Mouse (Mus musculus) hindbrain, embryonic 13.5 days (tissue): ENCODE data around the gene Nme4. TPM values are rescaled to one million over a fixed set of nuclear protein-coding genes. Genes with fewer than 3 reads are reported as not detected.
A peak's percentile ranks its signal among the peaks of the same experiment; 100 is the strongest.
"Not testable (repeated sequence)": the region's sequence is repeated elsewhere in the genome, so short reads cannot be mapped to it uniquely, and the experiment has no call there.

Experiments
- ATAC-seq: fragments of 200-750 bp; cut with Nextera tagmentation; 2 replicates; pipeline ENCODE4 v1.8.0; 2017; ENCODE audit warnings: moderate TSS enrichment; ENCODE audit not compliant: low FRiP score
- H3K27ac ChIP-seq: fragments of 300-500 bp; sonication (generic); 2 replicates; pipeline ENCODE4 v1.5.1; 2015; ENCODE audit warnings: inconsistent platforms, mild to moderate bottlenecking, moderate library complexity
- H3K27me3 ChIP-seq: fragments of 300-500 bp; sonication (generic); 2 replicates; pipeline ENCODE4 v1.6.1; 2015; ENCODE audit warnings: mild to moderate bottlenecking, inconsistent platforms
- H3K36me3 ChIP-seq: fragments of 300-500 bp; sonication (generic); 2 replicates; pipeline ENCODE4 v1.6.1; 2015; ENCODE audit warnings: mild to moderate bottlenecking, inconsistent platforms
- H3K4me1 ChIP-seq: fragments of 300-500 bp; sonication (generic); replicated peaks from 2 replicates; pipeline ENCODE4 v1.6.1; 2015; ENCODE audit warnings: inconsistent platforms
- H3K4me2 ChIP-seq: fragments of 300-500 bp; sonication (generic); 2 replicates; pipeline ENCODE4 v1.6.1; 2015; ENCODE audit warnings: inconsistent platforms, mild to moderate bottlenecking, moderate library complexity
- H3K4me3 ChIP-seq: fragments of 300-500 bp; sonication (generic); 2 replicates; pipeline ENCODE4 v1.5.1; 2015; ENCODE audit warnings: mild to moderate bottlenecking, inconsistent platforms
- H3K9ac ChIP-seq: fragments of 300-500 bp; sonication (generic); 2 replicates; pipeline ENCODE4 v1.6.1; 2015; ENCODE audit warnings: mild to moderate bottlenecking, inconsistent platforms
- H3K9me3 ChIP-seq: fragments of 300-500 bp; sonication (generic); 2 replicates; pipeline ENCODE4 v1.6.1; 2016; ENCODE audit warnings: inconsistent platforms
- whole genome bisulfite sequencing: fragments of 180-500 bp; shearing (Covaris S2); methylation state at CpG from one replicate; pipeline ENCODE4 v1.1.7; 2015; 5-methylcytosine and 5-hydroxymethylcytosine counted together
- polyA plus RNA-seq: library from polyadenylated mRNA; unstranded; fragments of >200 nt; fragmentation: Nextera tagmentation; extraction: Ambion mirVana; gene quantifications from 2 replicates; pipeline ENCODE4 v1.2.1, GENCODE M21; 2015

The Nme4 gene
- polyA plus RNA-seq, 1 experiment from 2014 or later: 29.8 TPM

DNA sequence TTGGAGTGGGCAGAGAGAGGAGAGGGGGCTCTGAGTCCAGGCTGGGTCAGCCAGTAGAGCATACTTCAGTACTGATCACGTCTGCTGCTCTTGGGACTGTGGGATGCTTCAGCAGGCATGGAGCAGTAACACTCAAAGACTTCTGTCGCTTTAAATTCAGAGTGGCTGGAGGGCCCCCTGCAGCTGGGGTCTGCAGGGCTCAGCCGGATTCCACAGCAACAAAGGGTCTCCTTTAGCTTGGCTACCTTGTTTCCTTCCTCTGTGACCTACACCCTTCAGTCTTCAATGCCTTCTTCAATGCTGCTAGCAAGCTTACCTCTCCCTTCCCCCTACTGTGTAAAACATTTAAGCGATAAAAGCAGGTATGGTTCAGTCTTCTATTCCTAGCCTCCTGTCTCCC lies 15.6 kb upstream of the Nme4 start:
- Histone ChIP-seq H3K9ac (no peak overlapping the region), H3K4me2 (no peak overlapping the region), H3K27me3 (peaks cover 53% of the 10 kb centered on the region), H3K9me3 (no peaks in the 10 kb centered on the region), H3K4me3 (no peak overlapping the region), H3K4me1 (peaks cover 7% of the 10 kb centered on the region), H3K27ac (no peak overlapping the region), H3K36me3 (no peaks in the 10 kb centered on the region)
- ATAC-seq: no peak
- 2% methylated on average over 4 of the region's 4 CpGs for WGBS

DNA sequence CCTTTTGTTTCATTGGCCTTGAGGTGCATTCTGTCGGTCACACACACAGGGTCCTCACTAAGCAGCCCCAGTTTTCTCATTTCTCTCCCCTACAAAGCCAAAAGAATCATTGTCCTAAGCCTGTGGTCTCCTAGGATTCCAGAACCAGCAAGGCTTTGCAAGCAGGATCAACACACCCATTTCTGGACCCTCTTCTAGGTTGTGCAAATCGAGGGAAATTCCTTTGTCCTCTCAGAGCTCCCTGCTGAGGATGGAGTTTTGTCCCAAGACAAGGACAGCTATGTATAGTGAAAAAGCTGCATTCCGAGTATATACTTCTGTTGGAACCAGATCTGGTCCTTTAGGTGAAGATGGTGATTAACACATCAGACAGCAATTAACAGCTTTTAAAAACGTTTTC lies 14.8 kb upstream of the Nme4 start:
- H3K27me3 ChIP-seq: peaks cover 44% of the 10 kb centered on the region
- no peaks in the 10 kb centered on the region for H3K9me3 ChIP-seq
- no peak for ATAC-seq
- H3K9ac ChIP-seq: no peak overlapping the region
- peaks cover 7% of the 10 kb centered on the region for H3K4me1 ChIP-seq
- no peak overlapping the region for H3K4me2 ChIP-seq
- 25% methylated on average over 4 of the region's 4 CpGs for WGBS
- H3K27ac ChIP-seq: no peak overlapping the region
- no peaks in the 10 kb centered on the region for H3K36me3 ChIP-seq
- no peak overlapping the region for H3K4me3 ChIP-seq

DNA sequence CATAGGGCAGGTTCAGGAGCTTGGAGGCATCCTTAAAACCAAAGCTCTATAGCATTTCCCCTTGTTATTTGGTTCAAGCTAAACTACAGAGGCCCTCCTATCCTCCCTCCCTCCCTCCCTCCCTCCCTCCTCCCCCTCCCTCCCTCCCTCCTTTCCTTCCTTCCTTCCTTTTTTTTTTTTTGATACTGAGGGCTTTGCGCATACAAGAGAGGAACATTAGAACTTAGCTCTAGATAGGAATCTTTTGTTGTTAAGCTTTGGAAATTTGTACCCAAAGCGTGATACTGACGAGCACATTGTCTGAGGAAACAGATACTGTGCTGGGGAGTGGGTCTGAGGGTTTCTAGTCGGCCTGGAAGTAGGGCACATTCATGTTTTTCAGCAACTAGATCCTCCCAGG lies 10.2 kb upstream of the Nme4 start:
- Histone ChIP-seq H3K9me3 (no peaks in the 10 kb centered on the region), H3K9ac (no peak overlapping the region), H3K4me3 (no peak overlapping the region), H3K27me3 (peaks cover 6% of the 10 kb centered on the region), H3K4me2 (no peak overlapping the region), H3K27ac (no peak overlapping the region), H3K36me3 (no peaks in the 10 kb centered on the region), H3K4me1 (no peaks in the 10 kb centered on the region)
- 75% methylated on average over 4 of the region's 4 CpGs for WGBS
- no peak for ATAC-seq

DNA sequence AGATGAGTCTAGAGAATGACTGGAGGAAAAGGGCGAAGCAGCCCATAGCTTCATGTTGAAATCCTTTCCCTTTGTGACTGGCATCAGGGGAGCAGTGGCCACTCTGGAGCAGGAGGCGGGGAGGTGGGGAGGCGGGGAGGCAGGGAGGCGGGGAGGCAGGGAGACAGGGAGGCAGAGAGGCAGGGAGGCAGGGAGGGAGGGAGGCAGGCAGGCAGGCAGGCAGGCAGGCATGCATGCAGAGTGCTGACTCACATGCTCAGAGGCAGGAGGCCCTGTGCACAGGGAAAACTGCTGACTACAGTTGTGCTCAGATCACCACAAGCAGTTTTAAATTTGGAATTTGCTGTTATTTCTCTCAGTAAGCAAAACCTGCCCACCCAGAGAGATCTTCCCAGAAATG lies 6.1 kb upstream of the Nme4 start:
- Histone ChIP-seq H3K4me2 (no peak overlapping the region), H3K9me3 (no peaks in the 10 kb centered on the region), H3K4me1 (no peaks in the 10 kb centered on the region), H3K9ac (no peak overlapping the region), H3K27me3 (no peaks in the 10 kb centered on the region), H3K4me3 (no peak overlapping the region), H3K36me3 (no peaks in the 10 kb centered on the region), H3K27ac (no peak overlapping the region)
- 35% methylated on average over 4 of the region's 4 CpGs for WGBS
- ATAC-seq: no peak

DNA sequence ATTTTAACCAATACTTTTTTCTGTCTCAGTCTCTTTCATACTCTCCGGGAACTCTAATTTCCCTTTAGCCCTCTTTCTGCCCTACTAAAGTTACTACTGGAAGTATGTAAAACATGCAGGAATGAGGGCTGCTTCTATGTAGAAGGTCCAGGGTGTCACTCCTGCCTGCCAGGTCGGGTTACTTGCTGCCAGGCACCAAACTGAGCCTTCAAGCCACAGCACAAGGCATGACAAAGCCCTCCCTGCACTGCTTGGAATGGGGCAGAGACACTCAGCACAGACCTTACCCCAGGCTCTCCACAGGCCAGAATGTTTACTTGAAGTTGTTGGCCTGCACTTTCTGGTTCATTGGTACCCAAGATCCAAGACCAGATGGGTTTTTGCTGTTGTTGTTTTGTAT lies 4.8 kb upstream of the Nme4 start:
- H3K36me3 ChIP-seq: no peaks in the 10 kb centered on the region
- ATAC-seq: no peak
- H3K9ac ChIP-seq: no peak overlapping the region
- H3K27me3 ChIP-seq: no peaks in the 10 kb centered on the region
- H3K4me3 ChIP-seq: no peak overlapping the region
- H3K27ac ChIP-seq: no peak overlapping the region
- H3K4me2 ChIP-seq: no peak overlapping the region
- peaks cover 3% of the 10 kb centered on the region; the same call in 1 of the 2 replicates for H3K4me1 ChIP-seq
- WGBS: 43% methylated on average over 2 of the region's 2 CpGs
- no peaks in the 10 kb centered on the region for H3K9me3 ChIP-seq

DNA sequence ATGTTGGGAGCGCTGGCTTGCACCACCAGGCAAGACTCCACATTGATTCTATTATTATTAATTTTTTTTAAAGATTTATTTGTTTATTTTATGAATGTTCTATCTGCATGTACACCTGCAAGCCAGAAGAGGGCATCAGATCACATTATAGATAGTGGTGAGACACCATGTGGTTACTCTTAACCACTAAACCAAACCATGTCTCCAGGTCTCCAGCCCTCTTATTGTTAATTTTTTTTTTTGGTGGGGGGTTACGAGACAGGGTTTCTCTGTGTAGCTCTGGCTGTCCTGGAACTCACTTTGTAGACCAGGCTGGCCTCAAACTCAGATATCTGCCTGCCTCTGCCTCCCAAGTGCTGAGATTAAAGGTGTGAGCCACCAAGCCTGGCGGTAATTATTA lies 3.9 kb upstream of the Nme4 start:
- ATAC-seq: not testable (repeated sequence)
- 63% methylated on average over 3 of the region's 3 CpGs for WGBS

DNA sequence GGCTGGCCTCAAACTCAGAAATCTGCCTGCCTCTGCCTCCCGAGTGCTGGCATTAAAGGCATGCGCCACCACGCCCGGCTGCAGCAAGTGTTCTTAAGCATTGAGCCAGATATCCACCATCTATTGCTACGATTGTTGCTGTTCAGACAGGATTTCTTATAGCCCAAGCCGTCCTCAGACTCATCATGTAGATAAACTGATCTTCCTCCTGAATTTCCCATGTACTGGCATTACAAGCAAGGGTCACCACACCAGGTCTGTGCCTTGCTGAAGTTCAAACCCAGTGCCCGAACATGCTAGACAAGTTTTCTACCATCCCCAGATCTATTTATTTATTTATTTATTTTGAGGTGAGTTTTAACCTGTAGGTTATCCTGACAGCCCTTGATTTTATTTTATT lies 3.1 kb upstream of the Nme4 start:
- Histone ChIP-seq H3K9me3 (no peaks in the 10 kb centered on the region), H3K27me3 (no peaks in the 10 kb centered on the region), H3K4me3 (no peak overlapping the region), H3K4me2 (no peak overlapping the region), H3K27ac (no peak overlapping the region), H3K36me3 (no peaks in the 10 kb centered on the region), H3K9ac (no peak overlapping the region), H3K4me1 (peaks cover 14% of the 10 kb centered on the region)
- WGBS: 93% methylated on average over 7 of the region's 7 CpGs
- no peak for ATAC-seq

More for the DNA sequence above, 3.9 kb upstream of the Nme4 start:
- not testable (repeated sequence) for H3K4me3 ChIP-seq, H3K27me3 ChIP-seq, H3K27ac ChIP-seq, H3K36me3 ChIP-seq, H3K9ac ChIP-seq, H3K4me2 ChIP-seq, H3K9me3 ChIP-seq
- H3K4me1 ChIP-seq: peaks cover 12% of the 10 kb centered on the region

DNA sequence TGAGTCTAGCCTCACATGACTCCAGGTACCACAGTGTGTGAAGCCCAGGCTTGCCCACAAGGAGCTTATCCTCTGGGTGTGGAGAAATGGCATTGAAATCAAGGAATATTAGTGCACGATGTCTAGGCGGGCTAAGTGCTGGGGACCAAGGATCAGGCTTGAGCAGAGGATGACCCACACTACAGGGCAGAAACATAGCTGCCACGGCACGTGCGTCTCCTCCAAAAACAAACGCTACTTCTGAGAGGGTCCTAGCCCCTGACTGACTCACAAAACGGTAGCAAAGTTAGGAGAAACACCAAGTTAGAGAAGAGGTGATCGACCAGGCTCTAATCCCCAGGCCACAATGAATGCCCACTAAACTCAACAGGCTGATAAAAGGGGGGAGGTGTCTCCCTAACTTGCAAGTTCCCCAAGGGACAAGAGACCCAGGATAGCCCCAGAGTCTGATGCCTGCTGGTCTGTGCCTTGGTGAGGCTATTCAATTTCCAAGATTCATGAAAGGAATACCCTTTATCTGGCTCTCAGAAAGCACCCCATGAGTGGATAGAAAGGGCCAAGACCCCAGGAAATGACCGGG lies 781 bp downstream of the Nme4 start:
- Histone ChIP-seq H3K36me3 (peaks cover 10% of the 10 kb centered on the region), H3K9me3 (no peaks in the 10 kb centered on the region), H3K9ac (peak overlapping the region; percentile 82), H3K27ac (peak overlapping the region; percentile 74), H3K4me3 (peak overlapping the region; percentile 57), H3K4me1 (peaks cover 17% of the 10 kb centered on the region), H3K27me3 (no peaks in the 10 kb centered on the region), H3K4me2 (peak overlapping the region; percentile 80)
- WGBS: 34% methylated on average over 9 of the region's 9 CpGs
- ATAC-seq: no peak

DNA sequence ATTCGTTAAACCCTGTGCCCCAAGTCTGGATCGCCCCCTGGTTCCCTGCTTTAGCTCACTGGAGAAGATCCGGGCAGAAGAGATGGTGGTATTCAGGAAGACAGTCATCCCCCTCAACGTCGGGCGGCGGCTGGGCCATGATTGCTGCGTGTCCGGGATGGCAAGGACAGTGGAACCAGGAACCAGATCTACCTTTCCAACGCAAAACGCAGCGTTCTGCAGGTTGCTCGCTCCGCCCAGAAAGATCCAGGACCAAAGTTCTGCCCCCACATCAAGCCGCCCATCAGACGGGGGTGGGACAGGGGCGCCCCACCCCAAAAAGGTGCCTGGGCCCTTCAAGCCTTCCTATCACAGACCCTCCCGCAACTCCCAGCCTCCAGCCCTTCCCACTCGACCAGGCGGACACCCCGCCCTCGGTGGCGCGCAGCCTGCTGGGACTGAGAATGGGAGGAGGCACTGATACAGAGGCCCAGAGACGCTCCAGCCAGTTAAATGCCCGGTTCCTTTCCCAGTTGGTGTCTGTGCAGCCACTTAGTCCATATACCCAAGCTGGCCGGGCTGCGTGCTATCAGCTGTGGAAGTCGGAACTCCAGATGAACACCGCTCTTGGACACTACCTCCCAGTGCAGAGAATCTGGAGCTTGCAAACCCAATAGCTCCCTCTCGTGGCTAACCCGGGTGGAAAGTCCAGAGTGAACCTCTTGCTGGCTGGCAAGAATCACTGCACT lies 5.3 kb downstream of the Nme4 start, which contains the start of gene Decr2:
Gene Decr2, minus strand, starts transcription at position 433 of the 728 bp plus-strand sequence.
- Histone ChIP-seq H3K4me2 (peak within 1 kb of the TSS; percentile 76), H3K4me3 (peak within 1 kb of the TSS; percentile 60), H3K9me3 (no peaks in the 10 kb centered on the region), H3K36me3 (peaks cover 10% of the 10 kb centered on the region), H3K27me3 (no peaks in the 10 kb centered on the region), H3K4me1 (peaks cover 20% of the 10 kb centered on the region), H3K27ac (peak within 1 kb of the TSS; percentile 84), H3K9ac (peak within 1 kb of the TSS; percentile 75)
- peak; percentile 87 for ATAC-seq
- 2% methylated on average over 32 of the region's 32 CpGs for WGBS

DNA sequence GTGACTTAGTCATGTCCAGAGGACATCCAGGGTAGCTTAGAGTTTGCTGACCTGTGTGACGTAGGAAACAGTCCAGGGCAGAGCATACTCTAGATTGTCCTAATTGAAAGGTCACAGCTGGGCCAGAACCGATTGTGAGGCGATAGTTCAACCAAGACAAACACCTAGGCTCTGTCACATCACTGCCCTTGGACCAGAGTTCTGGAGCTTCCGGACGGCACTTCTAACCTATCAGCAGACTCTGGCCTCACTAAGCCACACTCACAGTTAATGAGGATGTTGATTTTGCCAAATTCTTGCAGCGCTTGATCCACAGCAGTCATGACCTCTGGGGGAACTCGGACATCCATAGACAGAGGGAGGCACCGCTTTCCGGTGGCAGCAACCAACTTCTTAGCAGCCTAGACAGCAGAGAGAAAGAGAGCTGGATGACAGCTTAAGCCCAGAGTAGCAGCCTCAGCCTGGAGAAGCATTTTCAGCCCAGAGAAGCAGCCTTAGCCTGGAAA lies 8.3 kb downstream of the Nme4 start:
- Histone ChIP-seq H3K27ac (no peak overlapping the region), H3K4me2 (no peak overlapping the region), H3K4me3 (no peak overlapping the region), H3K27me3 (no peaks in the 10 kb centered on the region), H3K9ac (no peak overlapping the region), H3K4me1 (peaks cover 10% of the 10 kb centered on the region), H3K36me3 (peaks cover 19% of the 10 kb centered on the region), H3K9me3 (no peaks in the 10 kb centered on the region)
- no peak for ATAC-seq
- WGBS: 93% methylated on average over 9 of the region's 9 CpGs

DNA sequence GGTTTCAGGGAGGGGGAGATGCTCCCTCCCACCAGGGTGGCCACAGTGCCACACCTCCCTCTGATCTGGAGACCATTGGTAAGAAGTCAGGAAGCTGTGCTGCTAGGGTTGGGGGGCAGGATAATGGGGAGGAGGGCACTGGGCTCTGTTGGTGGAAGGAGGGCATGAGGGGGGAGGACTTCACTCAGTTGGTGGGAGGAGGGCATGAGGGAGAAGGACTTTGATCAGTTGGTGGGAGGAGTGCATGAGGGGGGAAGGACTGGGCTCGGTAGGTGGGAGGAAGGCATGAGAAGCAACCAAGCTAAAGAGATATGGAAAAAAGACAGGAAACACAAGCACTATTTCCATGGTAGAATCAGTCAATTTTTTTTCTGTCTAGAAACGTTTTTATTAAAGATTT lies 14.5 kb downstream of the Nme4 start:
- no peak for ATAC-seq
- H3K36me3 ChIP-seq: peaks cover 18% of the 10 kb centered on the region
- no peak overlapping the region for H3K27ac ChIP-seq
- no peaks in the 10 kb centered on the region for H3K9me3 ChIP-seq
- H3K4me3 ChIP-seq: no peak overlapping the region
- H3K4me2 ChIP-seq: no peak overlapping the region
- H3K27me3 ChIP-seq: peaks cover 6% of the 10 kb centered on the region; the same call in 1 of the 2 replicates
- WGBS: 63% methylated on average over 2 of the region's 2 CpGs
- H3K9ac ChIP-seq: no peak overlapping the region
- H3K4me1 ChIP-seq: no peaks in the 10 kb centered on the region

DNA sequence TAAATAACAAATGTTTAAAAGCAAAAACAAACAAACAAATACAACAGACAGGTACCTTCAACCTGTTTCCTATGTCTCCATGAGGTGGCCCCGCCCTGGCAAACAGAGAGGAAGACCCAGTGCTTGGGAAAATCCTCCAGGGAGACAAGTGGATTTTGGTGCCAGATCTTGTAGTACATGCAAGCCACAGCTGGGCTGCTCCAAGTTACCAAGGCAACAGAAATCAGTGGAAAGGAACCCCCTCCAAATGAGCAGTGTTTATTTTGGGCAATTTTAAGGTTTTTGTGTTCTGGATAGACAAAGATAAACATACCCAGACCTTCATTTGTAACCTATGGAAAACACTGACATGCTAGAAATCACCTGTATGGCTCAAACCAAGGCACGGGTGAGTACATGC lies 16.6 kb downstream of the Nme4 start:
- Histone ChIP-seq H3K4me2 (no peak overlapping the region), H3K36me3 (peaks cover 16% of the 10 kb centered on the region), H3K9ac (no peak overlapping the region), H3K27ac (no peak overlapping the region), H3K4me3 (no peak overlapping the region), H3K9me3 (no peaks in the 10 kb centered on the region), H3K27me3 (peaks cover 9% of the 10 kb centered on the region; the same call in 1 of the 2 replicates), H3K4me1 (no peaks in the 10 kb centered on the region)
- 67% methylated on average over 2 of the region's 2 CpGs for WGBS
- no peak for ATAC-seq

DNA sequence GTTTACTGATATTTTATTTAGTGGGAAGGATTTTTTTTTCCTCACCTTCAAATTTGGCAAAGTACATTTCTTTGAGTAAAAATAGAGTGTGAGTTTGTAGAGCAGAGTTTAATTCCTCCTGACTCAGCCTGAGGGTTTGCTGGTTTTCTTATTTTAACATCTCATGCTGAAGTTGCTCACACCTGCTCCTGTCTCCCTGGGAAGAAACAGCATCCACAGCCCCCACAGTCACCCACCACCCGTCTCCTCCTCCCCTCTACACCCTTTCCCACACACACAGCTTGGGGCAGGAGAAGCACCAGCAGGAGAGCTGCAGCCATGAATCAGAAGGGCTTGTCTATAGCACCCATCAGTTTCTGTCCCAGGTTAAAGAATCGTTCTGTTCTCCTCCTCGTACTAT lies 20.2 kb downstream of the Nme4 start:
- H3K36me3 ChIP-seq: no peaks in the 10 kb centered on the region
- H3K9ac ChIP-seq: no peak overlapping the region
- no peak overlapping the region for H3K4me2 ChIP-seq
- H3K4me3 ChIP-seq: no peak overlapping the region
- whole genome bisulfite sequencing: 63% methylated on average over 3 of the region's 3 CpGs
- no peak overlapping the region for H3K27ac ChIP-seq
- H3K9me3 ChIP-seq: no peaks in the 10 kb centered on the region
- peaks cover under 1% of the 10 kb centered on the region; the same call in 1 of the 2 replicates for H3K4me1 ChIP-seq
- H3K27me3 ChIP-seq: peaks cover 30% of the 10 kb centered on the region
- ATAC-seq: no peak
